Mouse (Mus musculus) heart, adult 8-10 months (tissue): ENCODE measurements around the gene Asb15. TPM values are rescaled to one million over a fixed set of nuclear protein-coding genes. Genes with fewer than 3 reads are reported as not detected.

Experiments used
- DNase-seq: peaks from one replicate; pipeline ENCODE4 v3.0.0; 2022; ENCODE audit warnings: low spot score
- total RNA-seq, 4 experiments: library from RNA; stranded (reverse); gene quantifications; 2 replicates each; pipeline ENCODE4 v1.2.4; 2022

Gene Asb15
- total RNA-seq, 4 experiments from 2014 or later, result 54.3 to 71.9 (median 65.6) TPM

GRCm38 (mm10) chr6:24607531-24607930 is 79.6 kb downstream of the Asb15 start:
- DNase-seq, result no peak

- DNase-seq, result no peak
Measured at GRCm38 (mm10) chr6:24608129-24608528, 80.2 kb downstream of the Asb15 start.

- DNase-seq, result no peak
Measured at GRCm38 (mm10) chr6:24608682-24609081, 80.7 kb downstream of the Asb15 start.

GRCm38 (mm10) chr6:24609531-24609930 is 81.6 kb downstream of the Asb15 start:
- DNase-seq, result no peak

GRCm38 (mm10) chr6:24610358-24610757 is 82.4 kb downstream of the Asb15 start:
- DNase-seq, result no peak

GRCm38 (mm10) chr6:24612074-24612755 is 84.3 kb downstream of the Asb15 start:
- peak; percentile 71 for DNase-seq

GRCm38 (mm10) chr6:24613346-24613745 is 85.4 kb downstream of the Asb15 start:
- no peak for DNase-seq

- DNase-seq, result no peak
Measured at GRCm38 (mm10) chr6:24613918-24614317, 86.0 kb downstream of the Asb15 start.

GRCm38 (mm10) chr6:24616746-24617145 is 88.8 kb downstream of the Asb15 start:
- DNase-seq, result no peak

GRCm38 (mm10) chr6:24619285-24620045 is 91.5 kb downstream of the Asb15 start:
- no peak for DNase-seq

GRCm38 (mm10) chr6:24620936-24621335 is 93.0 kb downstream of the Asb15 start:
- no peak for DNase-seq

- DNase-seq, result no peak
Measured at GRCm38 (mm10) chr6:24622098-24622497, 94.2 kb downstream of the Asb15 start.

Other genes with a start within 250 kb of the Asb15 start
- under 1 TPM; 0.37 to 0.81 (median 0.57) TPM for gene Iqub, start 13.1 kb upstream of the Asb15 start, total RNA-seq
- 1,000 to 10,000 TPM; 1,425 to 1,947 (median 1,659) TPM for gene Ndufa5, start 131 bp upstream of the Asb15 start, total RNA-seq
- 100 to 1,000 TPM; 758 to 914 (median 862) TPM for gene Lmod2, start 69.6 kb downstream of the Asb15 start, total RNA-seq
- gene Wasl, start 136.9 kb downstream of the Asb15 start, total RNA-seq, result 10 to 100 TPM; 23.5 to 27.0 (median 25.3) TPM
- not detected for gene Hyal6, start 205.1 kb downstream of the Asb15 start, total RNA-seq
- gene Hyal4, start 220.2 kb downstream of the Asb15 start, total RNA-seq, result not detected